Mouse (Mus musculus) lung, postnatal 0 days (tissue): ENCODE data around the gene Shroom3.

Source experiments
- CTCF ChIP-seq: IDR thresholded peaks from 2 replicates; pipeline ENCODE4 v1.5.1; 2016; ENCODE audit warnings: antibody characterized with exemption, mild to moderate bottlenecking
- EP300 ChIP-seq: IDR thresholded peaks from 2 replicates; pipeline ENCODE4 v1.6.1; 2016; ENCODE audit warnings: antibody characterized with exemption, mild to moderate bottlenecking, control low read depth

DNA sequence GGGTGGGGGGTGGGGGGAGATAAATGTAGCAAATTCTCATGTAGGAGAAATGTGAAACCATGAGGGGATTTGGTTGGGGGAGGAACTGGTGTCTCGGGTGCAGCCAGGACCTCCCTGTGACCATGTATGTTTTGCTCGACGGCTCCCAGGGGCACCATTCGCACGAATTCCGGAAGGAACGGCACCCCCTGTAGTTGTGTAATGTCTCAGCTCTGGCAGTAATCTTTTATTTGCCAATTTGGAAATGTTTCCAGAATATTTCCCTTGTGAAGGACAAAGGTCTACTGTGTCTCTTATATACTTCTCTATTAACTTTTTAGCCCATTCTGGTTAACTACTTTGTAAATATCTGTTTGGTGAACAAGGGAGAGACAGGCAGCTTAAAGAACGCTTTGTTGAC, 27.5 kb downstream of the Shroom3 start:
- TF ChIP-seq CTCF = 0 out of 2 replicates have a peak, but pooled peaks have one; percentile 9
- TF ChIP-seq EP300 = peak; percentile 25; the same call in 1 of the 2 replicates
